In genomic region chr3:134235491-134236413, GRCm38 (mm10) we compare ENCODE assay signal across 8 mouse cellular contexts. TPM values are rescaled to one million over a fixed set of nuclear protein-coding genes. Genes with fewer than 3 reads are reported as not detected.
DNase-seq lines count a peak whose midpoint lies in the region; ATAC-seq lines count a peak whose summit lies in the region.

No protein-coding gene starts in this region.

- peak overlapping the region; percentile 93 for H3K9ac ChIP-seq in hindbrain, embryonic 14.5 days

- peak; percentile 88 for ATAC-seq in hindbrain, embryonic 14.5 days (ENCODE audit: low FRiP score)
- ATAC-seq in inflammation-experienced regulatory T-cells, adult 6 months = no peak

- H3K4me3 ChIP-seq in hindbrain, embryonic 14.5 days (replicated peaks; ENCODE audit: low read length) = peak overlapping the region; percentile 70

- WGBS in hindbrain, embryonic 14.5 days = under 1% methylated on average over 55 of the region's 55 CpGs

- H3K4me1 ChIP-seq in hindbrain, embryonic 14.5 days (replicated peaks; ENCODE audit: control insufficient read depth, insufficient read depth, low read length) = 0 out of 2 replicates have a peak, but pooled peaks cover 16% of the 10 kb centered on the region

- no peaks in the 10 kb centered on the region for H3K9me3 ChIP-seq in hindbrain, embryonic 14.5 days (ENCODE audit: control insufficient read depth, low read length)

- peak overlapping the region; percentile 99 for H3K27ac ChIP-seq in hindbrain, embryonic 14.5 days

- peak; percentile 76 to 88 for DNase-seq in adrenal gland, adult (ENCODE audit: inconsistent age in 2 of 2, low spot score in 1 of 2)
- DNase-seq in cerebellum, postnatal 25 days = peak; percentile 85 to 93
- DNase-seq in gastrocnemius, adult 18-20 months (ENCODE audit: low spot score) = peak; percentile 26
- DNase-seq in hindbrain, embryonic 14.5 days (ENCODE audit: low spot score) = peak; percentile 87
- peak; percentile 53 for DNase-seq in left cerebral cortex, adult 11 months (ENCODE audit: low spot score)
- peak; percentile 58 for DNase-seq in lung, postnatal 14 days
- DNase-seq in retina, postnatal 1 day = peak; percentile 95

- no peaks in the 10 kb centered on the region for H3K27me3 ChIP-seq in hindbrain, embryonic 14.5 days (ENCODE audit: control insufficient read depth, insufficient read depth, low read length)

- no peaks in the 10 kb centered on the region for H3K36me3 ChIP-seq in hindbrain, embryonic 14.5 days (replicated peaks; ENCODE audit: control insufficient read depth, insufficient read depth)

- H3K4me2 ChIP-seq in hindbrain, embryonic 14.5 days (replicated peaks) = peak overlapping the region; percentile 71

RNA-seq across cellular contexts. Expression of gene Cxxc4, which starts 0.5 kb away (rescaled TPM):
- total RNA-seq in gastrocnemius, adult 18-20 months (2021) = under 1 TPM; 0.27 to 0.45 TPM
- 31.9 and 34.2 TPM in 2 replicates for polyA plus RNA-seq in hindbrain, embryonic 14.5 days (2014; fragmentation: Nextera tagmentation; extraction: Ambion mirVana)
- not detected for polyA plus RNA-seq in inflammation-experienced regulatory T-cells, adult 6 months (2017; shearing (Covaris generic))

Comparison
In these comparisons a context has a peak if more than half of its experiments do, and no peak if none do; other contexts are left out.
1. DNase-seq: peak in every context shown above with its lines; median percentile 95 in retina, postnatal 1 day; 89 in cerebellum, postnatal 25 days; 87 in hindbrain, embryonic 14.5 days; 82 in adrenal gland, adult; 58 in lung, postnatal 14 days; 53 in left cerebral cortex, adult 11 months; 26 in gastrocnemius, adult 18-20 months.
2. RNA of gene Cxxc4, which starts 0.5 kb away (polyA plus RNA-seq): 31.9 to 34.2 TPM in hindbrain, embryonic 14.5 days; not detected in inflammation-experienced regulatory T-cells, adult 6 months; every median in the first group is over 10 times any median in the second.